Mouse (Mus musculus) stomach, embryonic 14.5 days (tissue): ENCODE measurements at regions not wholly inside any gene's neighbourhood (a gene's known extent, or its start where the extent isn't known, plus 50 kb on each side); places are given as distances from the start of the nearest gene placed in this dataset.
"Not testable (repeated sequence)": the region's sequence is repeated elsewhere in the genome, so short reads cannot be mapped to it uniquely, and the experiment has no call there.

Experiments used
- ATAC-seq: fragments of 200-750 bp; cut with Nextera tagmentation; 2 replicates; pipeline ENCODE4 v1.8.0; 2017; ENCODE audit warnings: low read depth, moderate TSS enrichment; ENCODE audit not compliant: insufficient number of reproducible peaks, insufficient read depth, low FRiP score
- H3K27ac ChIP-seq: fragments of 300-500 bp; sonication (generic); 2 replicates; pipeline ENCODE4 v1.5.1; 2014; ENCODE audit warnings: mild to moderate bottlenecking, low read length, moderate library complexity, mixed read lengths
- H3K27me3 ChIP-seq: fragments of 300-500 bp; sonication (generic); 2 replicates; pipeline ENCODE4 v1.6.1; 2014; ENCODE audit warnings: low read length, control low read depth, mixed read lengths; ENCODE audit not compliant: control insufficient read depth, insufficient read depth
- H3K36me3 ChIP-seq: fragments of 300-500 bp; sonication (generic); 2 replicates; pipeline ENCODE4 v1.6.1; 2014; ENCODE audit warnings: mild to moderate bottlenecking, control low read depth, low read length, moderate library complexity, mixed read lengths; ENCODE audit not compliant: control insufficient read depth, insufficient read depth
- H3K4me1 ChIP-seq: fragments of 300-500 bp; sonication (generic); 2 replicates; pipeline ENCODE4 v1.6.1; 2014; ENCODE audit warnings: low read length, control low read depth, mixed read lengths; ENCODE audit not compliant: control insufficient read depth, insufficient read depth
- H3K4me2 ChIP-seq: fragments of 300-500 bp; sonication (generic); replicated peaks from 2 replicates; pipeline ENCODE4 v1.6.1; 2014; ENCODE audit warnings: low read depth, low read length, control low read depth
- H3K4me3 ChIP-seq: fragments of 300-500 bp; sonication (generic); 2 replicates; pipeline ENCODE4 v1.5.1; 2014; ENCODE audit warnings: low read depth, low read length, control low read depth
- H3K9ac ChIP-seq: fragments of 300-500 bp; sonication (generic); replicated peaks from 2 replicates; pipeline ENCODE4 v1.6.1; 2014; ENCODE audit warnings: low read depth, mild to moderate bottlenecking, control low read depth, low read length, moderate library complexity, mixed read lengths
- H3K9me3 ChIP-seq: fragments of 300-500 bp; sonication (generic); 2 replicates; pipeline ENCODE4 v1.6.1; 2016; ENCODE audit warnings: low read depth, low read length, control low read depth; ENCODE audit not compliant: control insufficient read depth
- WGBS: fragments of 180-500 bp; shearing (Covaris S2); extraction: QIAGEN DNeasy Blood & Tissue Kit; methylation state at CpG from one replicate; pipeline ENCODE4 v1.1.7; 2014; 5-methylcytosine and 5-hydroxymethylcytosine counted together

DNA sequence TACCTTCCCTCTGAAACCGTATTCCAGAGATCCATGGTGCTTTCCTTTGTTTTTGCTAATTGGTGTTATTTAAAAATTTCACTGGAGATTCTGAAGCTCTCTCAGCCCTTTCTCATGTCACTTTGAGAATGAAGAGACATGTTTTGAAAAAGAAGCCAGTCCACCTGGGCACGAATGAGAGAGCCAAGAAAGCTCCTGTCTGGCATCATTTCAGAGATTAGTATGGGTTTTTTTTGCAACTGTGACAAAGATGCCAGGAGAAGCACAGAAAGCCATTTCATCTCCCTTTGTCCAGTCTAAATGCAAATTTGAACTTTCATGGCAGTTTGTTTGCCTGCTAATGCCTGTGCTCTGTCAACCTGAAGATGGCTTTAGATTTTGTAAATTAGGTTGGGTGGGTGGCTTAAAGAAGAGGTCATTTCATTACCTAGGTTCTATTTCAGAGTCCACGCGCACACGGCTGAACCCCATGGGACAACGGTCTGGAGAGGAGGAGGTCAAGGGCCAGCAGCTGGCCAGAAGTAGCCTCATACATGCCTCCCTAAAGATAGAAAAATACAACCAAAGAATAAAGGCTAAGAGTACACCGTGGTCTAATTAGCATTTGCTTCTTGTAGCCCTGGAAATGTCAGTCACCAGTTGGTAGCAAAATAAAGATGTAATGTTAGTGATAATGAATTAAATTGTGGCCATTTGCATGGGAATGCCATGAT is 600.5 kb upstream of the Got2 start:
- Histone ChIP-seq H3K9me3 (no peaks in the 10 kb centered on the region), H3K4me2 (no peak overlapping the region), H3K4me1 (no peaks in the 10 kb centered on the region), H3K9ac (no peak overlapping the region), H3K36me3 (no peaks in the 10 kb centered on the region), H3K27me3 (no peaks in the 10 kb centered on the region), H3K27ac (no peak overlapping the region), H3K4me3 (no peak overlapping the region)
- ATAC-seq, result no peak
- WGBS, result 73% methylated on average over 7 of the region's 7 CpGs

DNA sequence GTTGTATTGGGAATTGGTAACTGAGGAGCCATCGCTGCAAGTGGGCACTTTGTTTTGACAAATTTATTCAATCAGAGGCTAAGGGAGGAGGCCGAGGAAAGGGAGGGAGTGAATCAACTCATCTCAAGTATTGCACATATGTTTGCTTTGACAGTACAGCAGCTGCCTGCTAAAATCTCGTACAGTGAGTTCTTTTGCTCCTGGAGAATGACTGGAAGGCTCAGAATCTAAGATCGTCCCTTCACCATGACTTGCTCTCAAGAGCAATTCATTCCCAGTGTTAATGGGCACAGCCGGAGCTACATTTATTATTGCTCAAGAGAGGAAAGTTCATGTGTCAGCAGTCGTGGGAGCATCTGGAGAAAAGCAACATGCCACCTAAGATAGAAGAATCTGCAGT is 567.6 kb upstream of the Got2 start:
- Histone ChIP-seq H3K4me1 (no peaks in the 10 kb centered on the region), H3K9me3 (no peaks in the 10 kb centered on the region), H3K4me2 (no peak overlapping the region), H3K36me3 (no peaks in the 10 kb centered on the region), H3K9ac (no peak overlapping the region), H3K4me3 (no peak overlapping the region), H3K27ac (no peak overlapping the region), H3K27me3 (no peaks in the 10 kb centered on the region)
- WGBS, result 24% methylated on average over 6 of the region's 6 CpGs
- ATAC-seq, result no peak

DNA sequence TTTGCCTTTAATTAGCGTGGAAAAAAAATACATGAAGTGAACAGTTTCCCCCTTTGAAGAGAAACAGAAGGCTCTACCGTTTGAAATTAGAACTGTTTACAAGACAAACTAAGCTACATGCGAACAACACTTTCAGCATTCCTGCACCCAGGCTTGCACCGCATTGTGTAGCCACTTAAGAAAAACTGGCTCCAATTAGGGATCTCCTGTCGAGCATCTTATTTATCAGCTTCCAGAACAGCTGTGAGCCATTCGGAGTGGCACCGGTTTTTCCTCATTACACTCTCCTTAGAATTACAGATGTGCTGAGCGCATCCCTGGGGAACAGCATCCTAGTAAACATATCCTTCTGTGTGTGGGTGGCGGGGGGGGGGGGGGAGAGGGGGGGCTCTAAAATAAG is 567.0 kb upstream of the Got2 start:
- Histone ChIP-seq H3K27ac (no peak overlapping the region), H3K4me2 (no peak overlapping the region), H3K9me3 (no peaks in the 10 kb centered on the region), H3K4me3 (no peak overlapping the region), H3K36me3 (no peaks in the 10 kb centered on the region), H3K27me3 (no peaks in the 10 kb centered on the region), H3K4me1 (no peaks in the 10 kb centered on the region), H3K9ac (no peak overlapping the region)
- WGBS, result 34% methylated on average over 9 of the region's 9 CpGs
- ATAC-seq, result no peak

DNA sequence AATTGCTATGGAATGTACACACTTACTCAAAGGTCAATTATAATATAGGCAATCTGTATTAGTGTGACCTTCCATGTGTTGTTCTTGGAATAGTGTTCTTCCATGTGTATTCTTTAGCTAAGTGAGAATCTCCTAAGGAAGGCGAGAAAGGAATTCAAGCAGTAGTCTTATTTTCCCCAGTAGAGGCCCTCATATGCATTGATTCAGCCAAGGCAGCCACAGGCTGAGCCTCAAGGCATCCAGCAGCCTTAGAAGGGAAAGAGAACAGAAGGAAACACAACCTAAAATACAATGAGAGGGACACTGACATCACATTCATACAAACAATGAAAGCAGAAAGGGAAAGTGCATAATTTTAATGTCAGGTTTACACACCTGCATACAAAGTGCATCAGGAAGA is 541.4 kb upstream of the Got2 start:
- Histone ChIP-seq H3K9ac (no peak overlapping the region), H3K4me2 (no peak overlapping the region)
- 55% methylated on average over 1 of the region's 1 CpGs for WGBS

DNA sequence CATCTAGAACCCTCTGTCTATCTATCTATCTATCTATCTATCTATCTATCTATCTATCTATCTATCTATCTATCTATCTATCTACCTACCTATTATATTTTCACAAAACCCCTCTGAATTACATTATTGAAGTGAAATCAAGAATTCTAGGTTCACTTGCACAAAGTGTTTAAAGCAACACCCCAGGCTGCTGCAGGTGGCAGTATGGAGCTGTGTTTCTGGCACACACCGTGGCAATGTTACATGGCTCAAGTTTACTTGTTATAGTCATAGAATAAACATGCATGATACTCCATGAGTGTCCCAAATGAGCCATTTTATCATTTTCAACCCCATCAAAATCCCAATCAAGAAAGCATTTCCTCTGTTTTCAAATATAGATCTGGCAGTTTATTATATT is 538.6 kb upstream of the Got2 start:
- no peaks in the 10 kb centered on the region for H3K9me3 ChIP-seq
- H3K4me3 ChIP-seq, result no peak overlapping the region
- no peaks in the 10 kb centered on the region for H3K27me3 ChIP-seq
- 53% methylated on average over 1 of the region's 1 CpGs for WGBS
- H3K36me3 ChIP-seq, result no peaks in the 10 kb centered on the region
- H3K4me1 ChIP-seq, result no peaks in the 10 kb centered on the region
- no peak overlapping the region for H3K4me2 ChIP-seq
- no peak overlapping the region for H3K27ac ChIP-seq
- no peak overlapping the region for H3K9ac ChIP-seq
- ATAC-seq, result no peak

More for the DNA sequence above, 541.4 kb upstream of the Got2 start:
- no peak overlapping the region for H3K27ac ChIP-seq
- no peaks in the 10 kb centered on the region for H3K9me3 ChIP-seq
- no peak overlapping the region for H3K4me3 ChIP-seq
- H3K36me3 ChIP-seq, result no peaks in the 10 kb centered on the region
- no peak for ATAC-seq
- H3K27me3 ChIP-seq, result no peaks in the 10 kb centered on the region
- H3K4me1 ChIP-seq, result no peaks in the 10 kb centered on the region

DNA sequence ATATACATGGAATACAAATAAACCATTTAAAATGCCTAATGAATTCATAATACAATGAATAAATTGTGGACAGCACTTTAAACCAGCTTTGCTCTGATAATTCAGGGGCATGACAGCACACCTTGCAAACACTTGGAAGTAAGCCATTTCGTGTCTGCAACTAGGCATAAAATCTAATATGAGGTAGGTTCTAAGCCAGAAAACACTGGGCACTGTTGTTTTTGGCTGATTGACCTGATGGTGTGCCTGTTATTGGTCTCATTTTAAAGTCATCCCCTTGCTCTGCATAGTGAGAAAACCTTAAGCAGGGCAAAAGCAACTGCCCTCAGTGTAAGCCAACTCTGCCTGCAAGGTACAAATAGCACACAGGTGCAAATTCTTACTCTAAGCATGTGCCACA is 521.3 kb upstream of the Got2 start:
- H3K36me3 ChIP-seq, result no peaks in the 10 kb centered on the region
- ATAC-seq, result no peak
- no peak overlapping the region for H3K9ac ChIP-seq
- no peaks in the 10 kb centered on the region for H3K9me3 ChIP-seq
- no peak overlapping the region for H3K4me2 ChIP-seq
- H3K27ac ChIP-seq, result no peak overlapping the region
- H3K27me3 ChIP-seq, result no peaks in the 10 kb centered on the region
- H3K4me3 ChIP-seq, result no peak overlapping the region
- WGBS, result 76% methylated on average over 1 of the region's 1 CpGs
- no peaks in the 10 kb centered on the region for H3K4me1 ChIP-seq

DNA sequence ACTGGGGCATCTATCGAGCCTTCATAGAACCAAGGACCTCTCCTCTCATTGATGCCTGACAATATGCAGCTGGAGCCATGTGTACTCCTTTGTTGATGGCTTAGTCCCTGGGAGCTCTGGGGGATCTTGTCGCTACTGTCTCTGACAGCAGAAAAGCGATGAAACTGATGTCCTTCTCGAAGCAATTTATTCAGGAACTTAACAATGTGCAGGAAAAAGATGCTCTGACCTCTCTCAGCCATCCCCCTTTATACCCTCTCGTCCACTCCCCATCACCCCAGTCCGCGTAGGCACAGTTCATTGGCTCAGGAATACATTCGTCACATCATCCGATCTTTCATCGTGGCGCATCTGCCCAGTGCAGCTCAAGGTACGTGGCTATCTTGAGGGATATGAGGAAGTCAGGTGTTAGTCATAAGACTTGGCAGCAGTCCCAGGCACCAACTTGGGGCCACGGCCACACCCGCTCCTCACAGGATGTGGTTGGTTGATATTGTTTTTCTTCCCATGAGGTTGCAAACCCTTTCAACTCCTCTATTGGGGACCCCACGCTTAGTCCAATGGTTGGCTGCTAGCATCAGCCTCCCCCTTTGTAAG is 516.3 kb upstream of the Got2 start:
- no peak for ATAC-seq
- 85% methylated on average over 15 of the region's 15 CpGs for WGBS

DNA sequence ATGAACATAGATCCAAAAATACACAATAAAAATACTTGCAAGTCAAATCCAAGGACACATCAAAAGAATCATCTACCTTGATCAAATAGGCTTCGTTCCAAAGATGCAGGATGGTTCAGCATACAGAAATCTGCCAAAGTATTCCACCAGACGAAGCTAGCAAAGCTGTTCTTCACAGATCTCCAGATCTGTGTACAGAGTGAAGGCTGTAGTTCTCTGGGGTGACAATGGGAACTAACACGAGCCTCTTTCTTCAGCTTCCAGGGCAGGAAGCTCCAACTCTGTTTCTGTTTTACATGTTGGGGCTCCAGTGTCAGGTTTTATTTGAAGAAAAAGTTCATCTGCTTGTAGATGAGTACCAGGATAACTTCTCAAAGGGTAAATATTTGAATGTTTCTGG is 515.3 kb upstream of the Got2 start:
- 57% methylated on average over 3 of the region's 3 CpGs for WGBS
- no peaks in the 10 kb centered on the region for H3K4me1 ChIP-seq
- H3K4me3 ChIP-seq, result no peak overlapping the region
- ATAC-seq, result no peak
- no peaks in the 10 kb centered on the region for H3K9me3 ChIP-seq
- H3K4me2 ChIP-seq, result no peak overlapping the region
- no peaks in the 10 kb centered on the region for H3K36me3 ChIP-seq
- H3K27me3 ChIP-seq, result no peaks in the 10 kb centered on the region
- H3K9ac ChIP-seq, result no peak overlapping the region
- no peak overlapping the region for H3K27ac ChIP-seq

More for the DNA sequence above, 516.3 kb upstream of the Got2 start:
- Histone ChIP-seq H3K27ac (no peak overlapping the region), H3K27me3 (no peaks in the 10 kb centered on the region), H3K36me3 (no peaks in the 10 kb centered on the region), H3K9me3 (no peaks in the 10 kb centered on the region), H3K4me1 (no peaks in the 10 kb centered on the region), H3K9ac (no peak overlapping the region), H3K4me3 (no peak overlapping the region), H3K4me2 (no peak overlapping the region)

DNA sequence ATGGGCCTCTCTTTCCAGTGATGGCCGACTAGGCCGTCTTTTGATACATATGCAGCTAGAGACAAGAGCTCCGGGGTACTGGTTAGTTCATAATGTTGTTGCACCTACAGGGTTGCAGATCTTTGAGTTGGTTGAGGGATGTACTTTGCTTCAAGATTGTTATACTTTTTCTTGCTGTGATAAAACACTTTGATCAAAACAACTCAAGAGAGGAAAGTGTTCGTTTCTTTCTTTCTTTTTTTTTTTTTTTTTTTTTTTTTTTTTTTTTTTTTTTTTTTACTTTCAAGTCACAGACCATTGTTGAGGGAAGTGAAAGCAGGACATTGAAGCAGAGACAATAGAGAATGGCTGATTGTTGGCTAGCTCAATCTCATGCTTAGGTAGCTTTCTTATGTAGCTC is 511.0 kb upstream of the Got2 start:
- not testable (repeated sequence) for H3K9me3 ChIP-seq, H3K9ac ChIP-seq, H3K4me3 ChIP-seq, H3K27me3 ChIP-seq, H3K4me1 ChIP-seq, H3K4me2 ChIP-seq, H3K36me3 ChIP-seq, ATAC-seq, H3K27ac ChIP-seq
- 89% methylated on average over 4 of the region's 4 CpGs for WGBS
